Mouse (Mus musculus) liver, adult 2 months (tissue): ENCODE results near the gene Akr1b10. TPM values are rescaled to one million over a fixed set of nuclear protein-coding genes. Genes with fewer than 3 reads are reported as not detected.
A peak's percentile ranks its signal among the peaks of the same experiment; 100 is the strongest.

Experiments
- DNase-seq: peaks from one replicate; pipeline ENCODE4 v3.0.0-alpha.2; 2011; ENCODE audit warnings: low read depth, low spot score; ENCODE audit errors: extremely low read depth
- H3K27ac ChIP-seq: fragments of 200-500 bp; replicated peaks from 2 replicates; pipeline ENCODE4 v1.5.1; 2012; ENCODE audit warnings: low read depth, mild to moderate bottlenecking, control low read depth, inconsistent platforms, low read length; ENCODE audit not compliant: insufficient read depth
- H3K27me3 ChIP-seq: fragments of 200-500 bp; 2 replicates; pipeline ENCODE4 v1.6.1; 2012; ENCODE audit warnings: mild to moderate bottlenecking, moderate library complexity, low read length, inconsistent platforms; ENCODE audit not compliant: control insufficient read depth, insufficient read depth
- H3K36me3 ChIP-seq: fragments of 200-500 bp; 2 replicates; pipeline ENCODE4 v1.6.1; 2012; ENCODE audit warnings: low read length, inconsistent platforms; ENCODE audit not compliant: control insufficient read depth, insufficient read depth
- H3K4me1 ChIP-seq: fragments of 200-500 bp; 2 replicates; pipeline ENCODE4 v1.6.1; 2011; ENCODE audit warnings: low read length; ENCODE audit not compliant: control insufficient read depth, insufficient read depth
- H3K4me3 ChIP-seq: fragments of 200-500 bp; 2 replicates; pipeline ENCODE4 v1.5.1; 2011; ENCODE audit warnings: low read depth, mild to moderate bottlenecking, control low read depth, low read length, moderate library complexity; ENCODE audit not compliant: insufficient read depth
- H3K79me2 ChIP-seq: fragments of 200-500 bp; 2 replicates; pipeline ENCODE4 v1.6.1; 2012; ENCODE audit warnings: inconsistent platforms, mild to moderate bottlenecking, low read length, moderate library complexity; ENCODE audit not compliant: control insufficient read depth, insufficient read depth
- H3K9ac ChIP-seq: fragments of 200-500 bp; 2 replicates; pipeline ENCODE4 v1.6.1; 2012; ENCODE audit warnings: low read depth, mild to moderate bottlenecking, control low read depth, inconsistent platforms, low read length
- CTCF ChIP-seq: fragments of 200-500 bp; IDR thresholded peaks from 2 replicates; pipeline ENCODE4 v1.5.1; 2011; ENCODE audit warnings: low read depth, low read length, control low read depth
- POLR2A ChIP-seq: fragments of 200-500 bp; IDR thresholded peaks from 2 replicates; pipeline ENCODE4 v1.6.1; 2011; ENCODE audit warnings: low read length, control low read depth; ENCODE audit not compliant: insufficient read depth; ENCODE audit errors: extremely low read depth
- WGBS: fragments of 180-500 bp; shearing (Covaris S2); methylation state at CpG from one replicate; pipeline ENCODE4 v1.1.7; 2018; 5-methylcytosine and 5-hydroxymethylcytosine counted together
- polyA plus RNA-seq: library from polyadenylated mRNA; depleted of rRNA; stranded (reverse); fragments of >200 nt; gene quantifications from 2 replicates; pipeline ENCODE4 v1.2.3, GENCODE M21; 2012; rRNA removed
- total RNA-seq: library from RNA; depleted of rRNA; stranded (reverse); fragments of >200 nt; gene quantifications from 2 replicates; pipeline ENCODE4 v1.2.3, GENCODE M21; 2014; rRNA removed

Akr1b10 gene
- total and polyA plus RNA-seq, 2 experiments: 1.7 to 4.4 TPM

DNA sequence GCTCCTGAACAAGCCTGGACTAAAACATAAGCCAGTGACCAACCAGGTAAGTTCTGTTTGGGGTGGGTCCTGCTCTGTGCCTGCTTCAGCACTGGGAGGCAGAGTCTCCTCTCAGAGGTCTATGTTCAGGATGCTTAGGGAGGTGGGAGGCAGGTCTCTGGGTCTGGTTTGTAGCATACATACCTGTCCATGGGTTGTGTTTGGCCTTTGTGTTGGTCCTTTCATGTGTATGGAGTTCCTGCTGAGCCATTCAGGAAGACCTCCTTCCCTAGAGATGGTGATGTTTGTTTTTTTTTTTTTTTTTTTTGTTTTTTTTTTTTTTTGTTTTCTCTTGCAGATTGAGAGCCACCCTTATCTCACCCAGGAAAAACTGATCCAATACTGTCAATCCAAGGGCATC lies 35.1 kb downstream of the Akr1b10 start:
- H3K27ac ChIP-seq: no peak overlapping the region
- no peaks in the 10 kb centered on the region for H3K79me2 ChIP-seq
- TF ChIP-seq POLR2A: no peak
- no peak for TF ChIP-seq CTCF
- H3K4me1 ChIP-seq: no peaks in the 10 kb centered on the region
- no peaks in the 10 kb centered on the region for H3K27me3 ChIP-seq
- H3K9ac ChIP-seq: no peak overlapping the region
- no peak overlapping the region for H3K4me3 ChIP-seq
- DNase-seq: no peak
- H3K36me3 ChIP-seq: no peaks in the 10 kb centered on the region

DNA sequence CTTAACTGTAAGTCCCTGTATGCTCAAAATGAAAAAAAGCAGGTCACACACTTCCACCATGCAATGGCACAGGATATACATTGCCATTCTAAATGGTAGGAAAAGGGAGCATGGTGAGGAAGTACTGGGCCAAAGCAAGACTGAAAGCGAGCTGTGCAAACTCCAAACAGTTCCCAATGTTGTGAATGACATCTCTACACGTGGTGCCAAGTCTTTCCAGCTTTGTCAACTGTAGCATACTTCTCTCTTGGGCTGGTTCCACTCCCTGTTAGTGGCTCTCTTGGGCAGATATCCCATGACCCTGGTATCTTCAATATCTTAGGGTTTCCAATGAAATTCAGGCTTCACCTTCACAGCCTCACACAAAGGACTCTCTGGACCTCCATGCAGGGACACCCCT lies 55.0 kb downstream of the Akr1b10 start:
- H3K27ac ChIP-seq: no peak overlapping the region
- WGBS: 63% methylated on average over 2 of the region's 2 CpGs
- no peak for DNase-seq
- TF ChIP-seq POLR2A (no peak), CTCF (no peak)
- no peaks in the 10 kb centered on the region for H3K79me2 ChIP-seq
- no peak overlapping the region for H3K4me3 ChIP-seq
- no peak overlapping the region for H3K9ac ChIP-seq
- no peaks in the 10 kb centered on the region for H3K27me3 ChIP-seq
- no peaks in the 10 kb centered on the region for H3K4me1 ChIP-seq
- no peaks in the 10 kb centered on the region for H3K36me3 ChIP-seq

DNA sequence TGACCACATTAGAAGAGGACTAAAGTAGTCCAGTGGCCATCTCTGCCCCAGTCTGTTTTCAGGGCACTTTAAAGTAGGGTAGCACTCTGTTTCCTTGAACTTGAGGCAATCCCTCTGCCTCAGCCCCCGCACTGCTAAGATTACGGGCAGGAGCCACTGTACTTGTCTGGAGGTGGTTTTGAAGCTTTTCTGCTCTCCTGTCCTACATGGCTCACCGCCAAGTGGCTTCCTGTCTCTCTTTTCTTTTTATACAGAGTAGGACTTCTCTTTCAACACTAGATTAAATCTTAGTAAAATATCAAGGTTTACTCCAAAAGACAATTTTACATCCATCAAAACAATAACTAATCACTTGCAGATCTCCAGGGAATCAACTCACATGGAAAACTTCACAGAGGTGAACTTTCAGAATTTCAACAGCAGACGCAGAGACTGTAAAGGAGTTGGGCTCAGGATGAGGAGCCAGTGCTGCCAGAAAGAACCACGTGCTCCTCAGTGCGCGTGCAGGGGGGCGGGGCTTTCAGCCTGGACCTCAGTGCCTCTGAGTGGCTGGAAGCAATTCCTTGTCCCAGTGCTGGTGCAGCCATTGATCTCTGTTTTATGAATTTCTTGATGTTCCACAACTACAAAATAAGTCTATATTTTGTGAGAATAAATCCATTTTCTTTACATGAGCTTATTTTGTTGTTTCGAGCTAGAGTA lies 57.7 kb downstream of the Akr1b10 start:
- no peak for DNase-seq
- TF ChIP-seq CTCF: no peak
- TF ChIP-seq POLR2A: no peak
- Histone ChIP-seq H3K27ac (no peak overlapping the region), H3K4me1 (no peaks in the 10 kb centered on the region), H3K27me3 (no peaks in the 10 kb centered on the region), H3K79me2 (no peaks in the 10 kb centered on the region), H3K4me3 (no peak overlapping the region), H3K36me3 (no peaks in the 10 kb centered on the region), H3K9ac (no peak overlapping the region)
- 75% methylated on average over 9 of the region's 9 CpGs for WGBS

DNA sequence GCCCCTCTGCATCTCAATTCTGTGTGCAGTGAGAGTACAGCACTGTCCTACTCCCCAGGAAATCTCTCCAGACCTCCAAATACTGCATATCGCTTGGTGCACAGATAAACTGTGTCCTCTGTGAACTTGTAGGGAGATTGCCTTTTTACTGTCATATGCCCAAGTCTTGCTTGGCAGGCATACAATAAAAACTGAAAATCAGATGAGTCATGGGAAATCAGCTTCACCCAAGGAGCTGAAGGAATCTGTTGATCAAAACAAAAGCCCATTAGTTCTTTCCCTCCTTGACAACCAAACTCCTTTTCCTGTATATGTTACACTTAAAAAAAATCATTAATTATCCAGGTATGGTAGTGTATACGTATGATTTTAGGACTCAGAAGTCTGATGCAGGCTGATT lies 59.8 kb downstream of the Akr1b10 start:
- H3K79me2 ChIP-seq: no peaks in the 10 kb centered on the region
- H3K4me3 ChIP-seq: no peak overlapping the region
- H3K27ac ChIP-seq: no peak overlapping the region
- WGBS: 65% methylated on average over 2 of the region's 2 CpGs
- no peaks in the 10 kb centered on the region for H3K4me1 ChIP-seq
- no peak for TF ChIP-seq CTCF
- TF ChIP-seq POLR2A: no peak
- H3K27me3 ChIP-seq: no peaks in the 10 kb centered on the region
- H3K36me3 ChIP-seq: no peaks in the 10 kb centered on the region
- H3K9ac ChIP-seq: no peak overlapping the region
- DNase-seq: peak; percentile 9

Other genes with a start within 250 kb of the Akr1b10 start
- 9.7 and 13.2 TPM in 2 replicates for gene Slc35b4, start 207.1 kb upstream of the Akr1b10 start, total RNA-seq
- gene Slc35b4, start 207.1 kb upstream of the Akr1b10 start, polyA plus RNA-seq: 16.0 and 17.6 TPM in 2 replicates
- 17.5 and 18.3 TPM in 2 replicates for gene Akr1b3, start 66.7 kb upstream of the Akr1b10 start, total RNA-seq
- gene Akr1b3, start 66.7 kb upstream of the Akr1b10 start, polyA plus RNA-seq: 11.6 and 14.0 TPM in 2 replicates
- 2.9 and 4.4 TPM in 2 replicates for gene Akr1b8, start 30.1 kb upstream of the Akr1b10 start, total RNA-seq
- gene Akr1b8, start 30.1 kb upstream of the Akr1b10 start, polyA plus RNA-seq: 0.73 and 1.5 TPM in 2 replicates
- gene Akr1b7, start 28.1 kb downstream of the Akr1b10 start, total RNA-seq: 6.4 and 13.9 TPM in 2 replicates
- 0.27 and 1.1 TPM in 2 replicates for gene Akr1b7, start 28.1 kb downstream of the Akr1b10 start, polyA plus RNA-seq
- 7.8 and 9.1 TPM in 2 replicates for gene Bpgm, start 92.0 kb downstream of the Akr1b10 start, total RNA-seq
- gene Bpgm, start 92.0 kb downstream of the Akr1b10 start, polyA plus RNA-seq: 7.0 and 7.1 TPM in 2 replicates
- 61.0 and 74.8 TPM in 2 replicates for gene Cald1, start 214.3 kb downstream of the Akr1b10 start, total RNA-seq
- 42.4 and 44.6 TPM in 2 replicates for gene Cald1, start 214.3 kb downstream of the Akr1b10 start, polyA plus RNA-seq